Mouse (Mus musculus) C2C12 (cell line): ENCODE data around the gene Lgr6.

Source experiments
- CEBPB ChIP-seq: IDR thresholded peaks from one replicate; pipeline ENCODE4 v1.6.1; 2011; ENCODE audit warnings: low read depth, mild to moderate bottlenecking, control low read depth, moderate library complexity
- CTCF ChIP-seq: IDR thresholded peaks from one replicate; pipeline ENCODE4 v1.5.1; 2011; ENCODE audit not compliant: control insufficient read depth, insufficient read depth, insufficient read length
- FOSL1 ChIP-seq: IDR thresholded peaks from one replicate; pipeline ENCODE4 v1.8.0; 2011; ENCODE audit warnings: mild to moderate bottlenecking, low read length; ENCODE audit not compliant: poor library complexity, insufficient read depth, severe bottlenecking
- MAX ChIP-seq: IDR thresholded peaks from one replicate; pipeline ENCODE4 v1.6.1; 2011; ENCODE audit warnings: mild to moderate bottlenecking, control low read depth
- MYOD1 ChIP-seq: IDR thresholded peaks from one replicate; pipeline ENCODE4 v1.6.1; 2011; ENCODE audit warnings: low read depth; ENCODE audit not compliant: control insufficient read depth, insufficient read length
- MYOG ChIP-seq: IDR thresholded peaks from one replicate; pipeline ENCODE4 v1.6.1; 2011; ENCODE audit not compliant: control insufficient read depth, insufficient read length; ENCODE audit errors: extremely low read depth
- USF1 ChIP-seq: IDR thresholded peaks from one replicate; pipeline ENCODE4 v1.6.1; 2011; ENCODE audit warnings: low read depth, mild to moderate bottlenecking, control low read depth, moderate library complexity

DNA sequence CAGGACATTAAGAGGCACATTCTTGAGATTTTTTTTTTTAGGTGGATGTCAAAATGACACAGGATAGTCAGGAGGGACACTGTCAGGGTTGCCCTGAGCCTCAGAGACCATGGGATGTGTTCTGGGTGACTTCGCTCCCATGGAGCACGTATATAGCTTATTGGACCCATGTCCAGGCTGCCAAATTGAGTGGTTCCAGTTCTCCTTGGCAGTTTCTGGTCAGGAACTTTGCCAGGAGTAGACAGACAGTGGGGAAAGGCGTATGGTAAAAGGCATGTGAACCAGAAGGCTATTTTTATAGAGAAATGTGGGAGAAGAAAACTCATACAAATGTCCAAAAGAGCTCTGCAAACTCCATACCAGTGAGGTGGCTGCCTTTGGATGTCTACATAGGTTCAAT lies 95.2 kb downstream of the Lgr6 start:
- no peak for TF ChIP-seq FOSL1
- TF ChIP-seq CTCF = no peak
- TF ChIP-seq MYOG = no peak
- no peak for TF ChIP-seq USF1
- no peak for TF ChIP-seq MAX
- TF ChIP-seq CEBPB = no peak
- TF ChIP-seq MYOD1 = no peak
